Mouse (Mus musculus): Measurements from ENCODE around the gene Praf2. TPM values are rescaled to one million over a fixed set of nuclear protein-coding genes. Genes with fewer than 3 reads are reported as not detected.

The Praf2 gene
- polyA plus RNA-seq, 1 experiment from 2014 or later, result 2.1 TPM

DNA sequence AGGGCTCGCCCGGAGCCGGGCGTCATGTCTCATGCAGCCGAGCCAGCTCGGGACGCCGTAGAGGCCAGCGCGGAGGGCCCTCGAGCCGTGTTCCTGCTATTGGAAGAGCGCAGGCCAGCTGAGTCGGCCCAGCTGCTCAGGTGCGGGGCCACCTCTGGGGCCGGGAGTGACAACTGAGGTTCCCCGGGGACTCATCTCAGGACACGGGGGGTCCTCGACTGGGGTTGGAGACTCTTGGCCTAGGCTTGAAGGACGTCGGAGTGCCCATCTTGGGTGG, 34.6 kb downstream of the Praf2 start:
- Histone ChIP-seq H3K9ac (replicated peaks) (peak overlapping the region; percentile 72), H3K4me3 (ENCODE audit: low read depth, low read length) (peak overlapping the region; percentile 62), H3K27me3 (ENCODE audit: insufficient read depth, low read length) (no peaks in the 10 kb centered on the region), H3K27ac (ENCODE audit: low read depth) (peak overlapping the region; percentile 66), H3K36me3 (replicated peaks; ENCODE audit: insufficient read depth, low read length) (peaks cover 9% of the 10 kb centered on the region; the same call in 1 of the 2 replicates), H3K4me2 (ENCODE audit: low read depth, low read length) (peak overlapping the region; percentile 64), H3K4me1 (ENCODE audit: insufficient read depth) (peaks cover 14% of the 10 kb centered on the region; the same call in 1 of the 2 replicates), H3K9me3 (ENCODE audit: low read length) (no peaks in the 10 kb centered on the region)
- ATAC-seq, result no peak; the same call in 1 of the 2 replicates
- 15% methylated on average over 21 of the region's 21 CpGs for WGBS (ENCODE audit: insufficient replicate concordance)
- no peak for TF ChIP-seq CTCF (IDR thresholded peaks at IDR 0.05; ENCODE audit: low read depth)
- TF ChIP-seq EP300 (IDR thresholded peaks at IDR 0.05; ENCODE audit: low read depth), result no peak
- no peak for DNase-seq

DNA sequence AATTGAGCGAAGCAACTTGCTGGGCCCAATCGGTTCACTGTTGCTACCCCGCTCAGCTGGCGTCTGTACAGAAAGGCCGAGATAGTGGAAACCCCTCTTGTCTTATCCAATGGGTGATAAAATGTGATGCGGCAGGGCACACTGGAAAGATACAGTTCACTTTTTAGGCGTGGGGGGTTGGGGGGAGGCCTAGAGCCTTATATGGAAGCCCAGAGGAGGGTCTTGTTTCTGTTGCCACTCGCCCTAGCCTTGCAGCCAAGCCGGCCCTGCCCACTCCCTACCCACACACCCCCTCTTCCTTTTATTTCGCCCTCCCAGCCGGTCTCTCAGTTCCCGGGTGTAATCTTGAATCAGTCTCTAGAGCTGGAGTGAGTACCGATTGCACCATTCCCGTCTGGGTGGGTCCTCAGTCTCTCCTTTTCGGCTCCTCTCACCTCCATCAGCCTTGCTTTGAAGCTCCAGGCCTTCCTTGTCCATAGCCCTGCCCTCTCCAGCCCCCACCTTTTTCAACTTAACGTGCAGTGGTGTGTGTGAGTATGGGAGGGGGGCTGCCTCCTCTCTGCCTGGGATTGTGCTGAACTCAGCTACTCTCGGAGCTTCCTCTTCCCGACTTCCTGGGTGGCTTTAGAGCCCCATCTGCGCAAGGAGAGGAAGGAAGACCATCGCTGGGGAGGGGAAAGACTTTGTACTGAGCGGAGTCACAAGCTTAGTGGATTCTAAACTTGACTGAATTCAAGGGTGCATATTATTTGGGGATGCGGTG, 35.6 kb downstream of the Praf2 start:
- WGBS (ENCODE audit: insufficient replicate concordance), result 15% methylated on average over 21 of the region's 22 CpGs
- TF ChIP-seq CTCF (IDR thresholded peaks at IDR 0.05; ENCODE audit: low read depth) (no peak), EP300 (IDR thresholded peaks at IDR 0.05; ENCODE audit: low read depth) (no peak)

DNA sequence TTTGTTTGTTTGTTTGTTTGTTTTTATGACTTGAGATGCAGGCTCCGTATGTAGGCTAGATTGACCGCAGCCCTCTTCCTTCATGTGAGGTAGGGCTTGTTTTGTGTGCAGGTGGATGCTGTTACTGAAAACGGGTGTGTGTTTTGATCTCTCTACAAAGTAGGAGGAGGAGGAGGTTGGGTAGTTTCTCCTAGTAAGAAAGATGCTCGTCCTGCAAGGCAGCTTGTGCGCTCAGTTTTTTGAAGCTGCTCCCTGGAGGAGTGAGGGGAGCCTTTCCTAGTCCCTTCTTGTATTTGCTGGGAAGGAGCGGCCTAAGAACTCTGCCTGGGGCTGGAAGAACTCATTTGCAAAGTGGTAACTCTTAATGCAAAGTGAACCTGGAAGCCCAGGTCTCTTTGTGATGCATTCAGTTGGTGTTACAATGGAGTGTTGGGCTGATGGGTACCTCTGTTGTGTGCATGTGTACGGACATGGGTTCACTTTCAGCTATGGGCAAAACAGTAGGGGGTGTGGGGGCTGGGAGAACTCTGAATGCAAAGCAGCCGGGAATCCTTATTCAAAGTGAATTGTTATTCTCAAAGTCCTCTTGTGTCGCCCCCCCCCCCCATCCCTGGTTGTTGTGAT, 36.5 kb downstream of the Praf2 start:
- TF ChIP-seq CTCF (IDR thresholded peaks at IDR 0.05; ENCODE audit: low read depth), result no peak
- TF ChIP-seq EP300 (IDR thresholded peaks at IDR 0.05; ENCODE audit: low read depth), result no peak
- Histone ChIP-seq H3K27me3 (ENCODE audit: insufficient read depth, low read length) (no peaks in the 10 kb centered on the region), H3K27ac (ENCODE audit: low read depth) (peak overlapping the region; percentile 39; the same call in 1 of the 2 replicates), H3K9ac (replicated peaks) (no peak overlapping the region), H3K4me1 (ENCODE audit: insufficient read depth) (peaks cover 14% of the 10 kb centered on the region; the same call in 1 of the 2 replicates), H3K4me3 (ENCODE audit: low read depth, low read length) (peak overlapping the region; percentile 62), H3K36me3 (replicated peaks; ENCODE audit: insufficient read depth, low read length) (peaks cover 18% of the 10 kb centered on the region), H3K4me2 (ENCODE audit: low read depth, low read length) (peak overlapping the region; percentile 64), H3K9me3 (ENCODE audit: low read length) (no peaks in the 10 kb centered on the region)
- DNase-seq (no peak), ATAC-seq (no peak)
- WGBS (ENCODE audit: insufficient replicate concordance), result 39% methylated on average over 9 of the region's 9 CpGs

More for the DNA sequence above, 35.6 kb downstream of the Praf2 start:
- Histone ChIP-seq H3K36me3 (replicated peaks; ENCODE audit: insufficient read depth, low read length) (peaks cover 14% of the 10 kb centered on the region), H3K9me3 (ENCODE audit: low read length) (no peaks in the 10 kb centered on the region), H3K4me2 (ENCODE audit: low read depth, low read length) (peak overlapping the region; percentile 64), H3K9ac (replicated peaks) (peak overlapping the region; percentile 72), H3K27me3 (ENCODE audit: insufficient read depth, low read length) (no peaks in the 10 kb centered on the region), H3K4me1 (ENCODE audit: insufficient read depth) (peaks cover 14% of the 10 kb centered on the region; the same call in 1 of the 2 replicates), H3K4me3 (ENCODE audit: low read depth, low read length) (peak overlapping the region; percentile 62), H3K27ac (ENCODE audit: low read depth) (peak overlapping the region; percentile 66)
- peak; percentile 24 for DNase-seq
- ATAC-seq, result no peak

DNA sequence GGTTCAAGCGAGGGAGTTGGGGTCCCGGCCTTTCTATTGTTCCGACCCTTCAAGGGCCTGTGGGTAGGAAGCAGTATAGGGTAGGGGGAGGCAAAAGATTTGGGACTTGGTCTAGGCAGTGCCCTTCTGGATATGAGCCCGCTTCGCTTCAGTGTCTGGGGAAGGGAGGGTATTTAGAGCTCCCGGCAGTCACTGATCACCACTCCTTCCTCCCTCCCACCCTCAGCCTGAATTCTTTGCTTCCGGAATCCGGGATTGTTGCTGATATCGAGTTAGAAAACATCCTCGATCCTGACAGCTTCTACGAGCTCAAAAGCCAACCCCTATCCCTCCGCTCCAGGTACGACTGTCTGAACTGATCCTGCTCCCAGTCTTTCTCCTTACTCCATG, 37.0 kb downstream of the Praf2 start:
- no peak for TF ChIP-seq CTCF (IDR thresholded peaks at IDR 0.05; ENCODE audit: low read depth)
- no peak for TF ChIP-seq EP300 (IDR thresholded peaks at IDR 0.05; ENCODE audit: low read depth)
- Histone ChIP-seq H3K9me3 (ENCODE audit: low read length) (no peaks in the 10 kb centered on the region), H3K4me2 (ENCODE audit: low read depth, low read length) (peak overlapping the region; percentile 64), H3K4me1 (ENCODE audit: insufficient read depth) (peaks cover 14% of the 10 kb centered on the region; the same call in 1 of the 2 replicates), H3K9ac (replicated peaks) (0 out of 2 replicates have a peak overlapping the region, but pooled peaks have one; percentile 9), H3K27me3 (ENCODE audit: insufficient read depth, low read length) (no peaks in the 10 kb centered on the region), H3K4me3 (ENCODE audit: low read depth, low read length) (peak overlapping the region; percentile 62; the same call in 1 of the 2 replicates), H3K36me3 (replicated peaks; ENCODE audit: insufficient read depth, low read length) (peaks cover 18% of the 10 kb centered on the region), H3K27ac (ENCODE audit: low read depth) (peak overlapping the region; percentile 48)
- WGBS (ENCODE audit: insufficient replicate concordance), result 26% methylated on average over 13 of the region's 13 CpGs
- ATAC-seq (no peak), DNase-seq (no peak)

DNA sequence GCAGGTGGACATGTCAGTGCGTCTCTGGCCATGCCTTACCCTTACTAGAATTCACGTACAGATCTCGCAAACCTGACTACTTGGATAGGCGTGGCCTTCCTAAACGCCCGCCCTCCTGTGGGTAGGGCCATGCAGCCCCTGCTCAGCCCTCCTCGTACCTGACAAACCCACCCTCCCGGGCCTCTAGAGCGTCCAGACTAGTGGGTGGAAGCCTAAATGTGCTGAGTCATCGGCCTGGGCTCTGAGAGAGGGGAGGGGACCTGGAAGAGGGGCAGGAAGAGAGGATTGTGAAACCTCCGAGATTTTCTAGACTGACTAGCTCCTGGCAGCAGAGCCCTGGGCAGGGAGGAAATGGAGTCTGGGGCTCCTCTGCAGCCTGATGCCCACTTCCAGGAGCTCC, 37.5 kb downstream of the Praf2 start:
- Histone ChIP-seq H3K36me3 (replicated peaks; ENCODE audit: insufficient read depth, low read length) (peaks cover 18% of the 10 kb centered on the region), H3K4me2 (ENCODE audit: low read depth, low read length) (peak overlapping the region; percentile 64), H3K9me3 (ENCODE audit: low read length) (no peaks in the 10 kb centered on the region), H3K4me3 (ENCODE audit: low read depth, low read length) (peak overlapping the region; percentile 62; the same call in 1 of the 2 replicates), H3K27me3 (ENCODE audit: insufficient read depth, low read length) (no peaks in the 10 kb centered on the region), H3K4me1 (ENCODE audit: insufficient read depth) (peaks cover 14% of the 10 kb centered on the region; the same call in 1 of the 2 replicates), H3K9ac (replicated peaks) (no peak overlapping the region), H3K27ac (ENCODE audit: low read depth) (peak overlapping the region; percentile 48)
- no peak for TF ChIP-seq CTCF (IDR thresholded peaks at IDR 0.05; ENCODE audit: low read depth)
- TF ChIP-seq EP300 (IDR thresholded peaks at IDR 0.05; ENCODE audit: low read depth), result no peak
- 17% methylated on average over 10 of the region's 11 CpGs for WGBS (ENCODE audit: insufficient replicate concordance)
- ATAC-seq (peak; percentile 9), DNase-seq (peak; percentile 56)

DNA sequence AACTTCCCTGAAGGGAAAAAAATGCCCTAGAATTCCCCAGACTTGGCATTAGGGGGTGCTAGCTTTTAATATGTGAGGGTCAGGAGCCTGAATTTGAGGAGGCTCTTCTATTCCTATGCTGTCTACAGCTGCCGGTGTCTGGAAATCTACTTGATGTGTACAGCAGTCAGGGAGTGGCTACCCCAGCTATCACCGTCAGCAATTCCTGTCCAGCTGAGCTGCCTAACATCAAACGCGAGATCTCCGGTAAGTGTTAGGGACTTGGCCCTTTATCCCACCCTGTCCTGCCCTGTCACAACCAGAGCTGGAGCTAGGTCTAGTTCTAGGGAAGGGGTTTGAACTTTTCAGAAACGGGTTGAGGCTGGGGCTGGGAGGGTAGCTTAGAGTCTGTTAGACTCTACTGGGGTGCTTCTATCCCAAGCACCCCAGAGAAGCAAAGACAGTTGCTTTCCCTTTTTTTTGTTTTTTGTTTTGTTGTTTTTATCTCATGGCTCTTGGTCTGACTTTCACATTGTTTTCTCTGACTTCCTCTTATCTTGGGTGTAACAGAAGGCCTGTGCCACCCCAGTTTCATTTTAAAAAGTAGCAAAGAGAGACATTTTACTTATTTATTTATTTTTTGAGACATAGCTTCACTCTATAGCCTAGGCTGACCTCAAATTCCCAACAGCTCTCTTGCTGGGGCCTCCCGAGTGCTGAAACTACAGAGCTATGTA, 41.2 kb downstream of the Praf2 start:
- DNase-seq (no peak), ATAC-seq (no peak)
- Histone ChIP-seq H3K36me3 (replicated peaks; ENCODE audit: insufficient read depth, low read length) (peaks cover 25% of the 10 kb centered on the region), H3K9ac (replicated peaks) (no peak overlapping the region), H3K27ac (ENCODE audit: low read depth) (peak overlapping the region; percentile 44; the same call in 1 of the 2 replicates), H3K9me3 (ENCODE audit: low read length) (no peaks in the 10 kb centered on the region), H3K4me1 (ENCODE audit: insufficient read depth) (peaks cover 10% of the 10 kb centered on the region; the same call in 1 of the 2 replicates), H3K4me3 (ENCODE audit: low read depth, low read length) (no peak overlapping the region), H3K4me2 (ENCODE audit: low read depth, low read length) (peak overlapping the region; percentile 18; the same call in 1 of the 2 replicates), H3K27me3 (ENCODE audit: insufficient read depth, low read length) (no peaks in the 10 kb centered on the region)
- 62% methylated on average over 7 of the region's 7 CpGs for WGBS (ENCODE audit: insufficient replicate concordance)
- no peak for TF ChIP-seq CTCF (IDR thresholded peaks at IDR 0.05; ENCODE audit: low read depth)
- 0 out of 2 replicates have a peak, but pooled peaks have one; percentile 25 for TF ChIP-seq EP300 (IDR thresholded peaks at IDR 0.05; ENCODE audit: low read depth)

Data from liver, postnatal 0 days (tissue).